Mouse (Mus musculus) layer of hippocampus, adult 11-12 months (tissue): Measurements from ENCODE around the gene Cd300ld2.
A peak's percentile ranks its signal among the peaks of the same experiment; 100 is the strongest.
"Not testable (repeated sequence)": the region's sequence is repeated elsewhere in the genome, so short reads cannot be mapped to it uniquely, and the experiment has no call there.

Experiments
- DNase-seq: peaks from one replicate; pipeline ENCODE4 v3.0.0; 2022; ENCODE audit warnings: low spot score

The Cd300ld2 gene

GRCm38 (mm10) chr11:115016093-115016492, at the start of gene Cd300ld2:
Cd300ld2 (minus strand) TSS chr11:115016193.
- not testable (repeated sequence) for DNase-seq

DNA sequence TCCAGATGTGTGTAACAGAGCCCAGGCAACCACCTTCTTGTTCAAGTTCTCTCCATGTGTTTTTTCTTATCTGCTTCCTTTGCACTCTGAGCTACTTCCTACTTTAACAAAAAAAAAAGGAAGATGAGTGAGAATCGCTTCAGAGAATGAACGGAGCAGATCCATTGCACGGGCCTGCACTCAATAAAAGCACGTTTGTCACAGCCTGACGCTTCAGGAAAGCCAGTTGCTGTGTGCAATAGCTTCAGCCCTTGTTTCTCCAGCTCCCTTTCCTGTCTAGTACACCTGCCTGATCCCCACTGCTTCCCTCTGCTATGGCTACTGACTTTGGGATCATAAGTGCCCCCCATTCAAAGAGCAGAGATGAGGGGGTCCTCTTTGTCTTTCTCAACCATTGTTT, 46.1 kb upstream of the Cd300ld2 start, which contains the start of gene Cd300e:
Gene Cd300e, minus strand, starts transcription at position 101 of the 400 bp plus-strand sequence.
- no peak for DNase-seq

DNA sequence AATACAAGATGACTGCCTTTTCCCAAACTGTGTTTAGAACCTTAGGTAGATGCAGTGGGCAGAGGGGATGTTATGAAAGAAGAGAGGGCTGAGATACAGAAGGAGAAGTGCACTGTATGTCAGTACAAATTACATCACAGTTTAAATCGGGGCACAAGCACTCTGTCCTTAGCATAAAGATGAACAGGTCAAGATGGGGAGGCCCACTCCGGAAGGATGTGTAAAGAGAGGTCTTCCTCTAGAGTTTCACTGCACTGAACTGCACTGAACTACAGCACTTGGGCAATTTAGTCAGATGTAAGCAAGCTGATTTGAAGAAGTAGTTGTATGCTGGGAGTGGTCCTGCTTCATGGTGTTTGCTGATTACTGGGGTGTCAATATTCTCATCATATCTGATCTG, 43.8 kb upstream of the Cd300ld2 start:
- no peak for DNase-seq

DNA sequence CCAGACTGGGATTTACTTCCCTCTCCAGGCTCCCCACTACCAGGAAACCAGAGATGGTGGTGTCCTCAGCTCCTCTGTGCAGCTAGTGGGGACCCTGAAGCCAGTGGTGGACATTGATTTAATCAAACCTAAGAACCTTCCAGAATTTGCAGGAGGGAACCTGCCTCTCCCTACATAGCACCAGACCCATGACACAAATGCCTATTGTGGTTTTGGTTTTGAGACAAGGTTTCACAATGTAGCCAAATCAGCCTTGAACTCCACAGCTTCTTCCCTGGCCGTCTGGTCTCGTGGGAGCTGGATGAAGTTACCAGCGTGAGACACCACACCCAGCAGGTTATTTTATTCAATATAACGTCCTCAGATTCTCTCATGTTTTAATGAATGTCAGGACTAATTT, 42.7 kb upstream of the Cd300ld2 start:
- no peak for DNase-seq

- no peak for DNase-seq
These were observed 38.5 kb upstream of the Cd300ld2 start for GRCm38 (mm10) chr11:115054537-115054936.

DNA sequence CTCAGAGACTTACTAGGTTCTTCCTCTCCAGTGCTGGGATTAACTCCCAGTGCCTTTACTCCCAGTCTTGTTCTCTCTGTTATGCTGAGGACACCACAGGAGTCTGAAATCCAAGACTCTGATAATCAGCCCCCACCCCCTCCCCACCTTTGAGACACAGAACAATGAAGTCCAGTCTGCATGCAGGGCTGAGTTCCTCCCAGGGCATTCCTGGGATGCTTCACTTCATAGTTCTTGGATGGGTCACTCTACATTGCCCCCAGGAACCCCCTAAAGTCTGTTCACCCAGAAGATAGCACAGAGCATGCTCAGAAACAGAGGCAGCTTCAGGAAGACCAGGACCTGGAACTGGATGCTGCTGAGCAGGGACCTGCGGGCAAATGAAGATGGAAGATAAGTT, 37.0 kb upstream of the Cd300ld2 start:
- DNase-seq = no peak

DNA sequence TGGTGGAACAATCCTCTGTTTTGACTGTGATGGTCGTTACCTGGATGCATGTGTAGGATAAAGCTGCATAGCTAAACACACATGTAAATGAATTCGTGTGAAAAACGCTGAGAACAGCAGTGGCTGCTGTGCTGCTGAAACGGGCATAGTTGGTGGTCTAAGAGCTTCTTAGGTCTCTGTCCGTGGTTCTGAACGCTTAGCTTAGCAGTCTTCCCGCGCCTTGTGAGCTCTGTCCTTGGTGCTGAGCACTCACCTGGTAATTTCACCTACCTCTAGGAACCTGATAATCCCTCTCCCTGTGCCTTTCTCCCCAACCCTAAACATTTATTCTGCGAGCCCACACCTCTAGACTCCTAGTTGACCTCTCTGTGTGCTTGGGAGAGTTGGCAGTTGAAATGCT, 36.2 kb upstream of the Cd300ld2 start:
- no peak for DNase-seq

DNA sequence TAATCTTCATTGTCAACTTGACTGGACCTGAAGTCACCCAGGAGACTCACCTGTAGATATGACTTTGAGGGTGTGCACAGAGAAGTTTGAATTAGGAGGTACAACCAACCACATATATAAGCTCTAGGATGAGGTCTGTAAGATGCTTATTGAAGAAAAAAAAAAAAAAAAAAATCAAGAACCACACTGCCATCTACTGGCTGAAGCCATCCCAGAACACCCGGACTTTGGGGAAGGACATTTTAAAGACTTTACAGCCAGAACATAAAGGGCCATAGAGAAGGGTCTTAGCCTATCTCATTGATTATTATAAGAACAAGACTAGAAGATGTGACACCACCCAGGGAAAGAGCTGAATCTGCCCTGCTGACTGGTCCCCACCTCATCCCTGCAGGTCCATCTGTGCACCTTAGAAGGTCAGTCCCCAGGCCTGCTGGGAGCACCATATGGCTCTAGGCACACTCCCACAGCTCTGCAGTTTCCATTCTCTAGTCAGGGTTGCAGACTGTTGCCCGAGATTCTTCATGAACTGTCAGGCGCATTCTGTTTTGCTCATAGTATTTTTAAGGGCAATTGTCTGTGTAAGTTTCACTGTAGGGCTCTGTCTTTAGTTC, 33.4 kb upstream of the Cd300ld2 start:
- no peak for DNase-seq

- no peak for DNase-seq
These were observed 32.3 kb upstream of the Cd300ld2 start, which contains the start of gene Cd300ld3 for GRCm38 (mm10) chr11:115048259-115048658. Cd300ld3 (minus strand) TSS chr11:115048409.

GRCm38 (mm10) chr11:115037669-115038068, 21.7 kb upstream of the Cd300ld2 start, which contains the start of gene Cd300ld5:
Cd300ld5 (minus strand) TSS chr11:115037769.
- not testable (repeated sequence) for DNase-seq

DNA sequence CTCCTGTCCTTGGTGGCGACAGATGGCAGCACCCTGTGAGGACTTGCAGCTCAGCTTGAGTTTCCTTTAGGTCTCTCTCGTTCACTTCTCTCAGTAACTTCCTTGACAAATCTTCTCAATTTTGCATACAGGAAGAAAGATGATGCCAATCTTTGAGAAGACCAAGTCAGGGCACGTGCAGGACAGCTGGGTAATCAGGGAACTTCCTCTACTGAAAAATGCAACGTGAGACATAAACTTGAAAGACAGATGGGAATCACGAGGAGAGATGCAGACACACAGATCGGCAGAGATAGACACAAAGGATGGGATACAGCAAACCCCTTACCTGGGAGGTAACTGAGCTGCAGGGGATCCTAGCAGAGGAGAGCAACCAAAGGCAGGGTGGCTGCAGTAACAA, 10.9 kb upstream of the Cd300ld2 start, which contains the start of gene Cd300ld4:
Gene Cd300ld4, minus strand, starts transcription at position 101 of the 400 bp plus-strand sequence.
- not testable (repeated sequence) for DNase-seq

- no peak for DNase-seq
These were observed 11.9 kb downstream of the Cd300ld2 start for GRCm38 (mm10) chr11:115004070-115004469.

GRCm38 (mm10) chr11:115001474-115002040, 14.4 kb downstream of the Cd300ld2 start, which contains the start of gene Cd300c2:
Cd300c2 (minus strand) TSS chr11:115001880.
- DNase-seq = no peak

DNA sequence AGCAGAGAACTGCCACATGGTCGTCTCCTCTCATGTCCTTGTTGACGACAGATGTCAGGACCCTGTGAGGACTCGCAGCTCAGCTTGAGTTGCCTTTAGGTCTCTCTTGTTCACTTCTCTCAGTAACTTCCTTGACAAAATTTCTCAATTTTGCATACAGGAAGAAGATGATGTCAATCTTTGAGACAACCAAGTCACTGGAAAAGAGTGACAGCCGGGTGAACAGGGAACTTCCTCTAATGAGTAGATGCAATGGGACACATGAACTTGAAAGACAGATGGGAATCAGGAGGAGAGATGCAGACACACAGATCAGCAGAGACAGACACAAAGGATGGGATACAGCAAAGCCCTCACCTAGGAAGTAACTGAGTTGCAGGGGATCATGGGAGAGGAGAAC, 26.2 kb downstream of the Cd300ld2 start, which contains the start of gene Cd300ld:
Gene Cd300ld, minus strand, starts transcription at position 130 of the 400 bp plus-strand sequence.
- DNase-seq = no peak

DNA sequence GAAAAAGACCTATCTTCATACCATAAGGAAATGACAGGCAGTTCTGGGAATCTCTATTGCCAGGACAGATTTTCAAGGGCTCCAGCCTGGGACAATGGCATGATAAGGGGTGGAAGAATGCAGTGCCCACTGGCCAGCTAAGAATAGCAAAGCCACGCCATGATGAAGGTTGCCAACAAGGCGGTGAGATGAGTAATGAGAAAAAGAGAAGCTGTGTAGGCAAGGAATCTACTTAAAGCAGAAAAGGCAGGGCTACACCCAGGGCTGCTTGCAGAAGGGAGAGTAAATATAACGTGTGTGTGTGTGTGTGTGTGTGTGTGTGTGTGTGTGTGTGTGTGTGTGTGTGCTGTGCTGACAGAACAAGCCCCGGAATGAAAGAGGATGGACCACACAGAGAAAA, 34.1 kb downstream of the Cd300ld2 start:
- DNase-seq = no peak

DNA sequence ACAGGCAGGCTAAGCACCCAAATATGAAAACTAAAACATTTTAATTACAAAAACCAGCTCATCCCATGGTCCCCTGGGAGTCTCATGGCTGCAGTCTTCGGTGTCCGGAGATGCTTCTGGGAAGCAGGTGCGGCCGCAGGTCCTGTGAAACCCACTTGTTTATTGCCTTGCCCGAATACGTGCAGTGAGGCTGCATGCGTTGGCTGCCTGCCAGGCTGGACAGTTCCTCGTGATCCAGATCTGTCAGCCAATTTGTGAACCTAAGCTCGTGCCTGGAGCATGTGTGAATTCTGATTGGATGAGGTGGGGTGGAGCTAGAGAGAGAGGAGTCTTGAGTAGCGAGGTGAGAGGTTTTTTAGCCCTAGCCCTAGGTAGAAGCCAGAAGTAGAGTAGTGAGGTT, 43.3 kb downstream of the Cd300ld2 start:
- DNase-seq = no peak

DNA sequence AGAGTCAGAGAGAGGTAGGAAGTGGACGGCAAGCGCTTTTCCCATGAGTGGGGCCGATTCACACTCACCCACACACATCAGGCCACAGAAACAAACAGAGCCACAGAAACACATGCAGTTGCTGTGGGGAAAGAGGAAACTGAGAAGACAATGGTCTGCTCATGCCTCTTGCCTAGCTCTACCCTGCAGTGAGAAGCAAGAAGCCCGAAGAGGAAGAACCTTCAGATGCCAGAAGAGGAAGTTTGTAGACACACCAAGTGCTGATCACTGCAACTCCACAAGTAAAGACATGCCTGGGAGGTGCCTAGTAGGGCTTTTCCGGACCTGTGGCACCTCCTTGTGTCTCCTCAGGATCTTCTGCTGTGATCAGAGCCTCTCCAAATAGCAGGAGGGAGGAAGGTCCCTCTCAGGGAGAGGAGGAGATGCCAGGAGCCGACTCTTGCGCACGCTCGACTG, 47.2 kb downstream of the Cd300ld2 start, which contains the start of gene Cd300c:
Gene Cd300c, minus strand, starts transcription at position 406 of the 456 bp plus-strand sequence.
- peak; percentile 11 for DNase-seq

- no peak for DNase-seq
These were observed 50.7 kb downstream of the Cd300ld2 start for GRCm38 (mm10) chr11:114965182-114965828.

DNA sequence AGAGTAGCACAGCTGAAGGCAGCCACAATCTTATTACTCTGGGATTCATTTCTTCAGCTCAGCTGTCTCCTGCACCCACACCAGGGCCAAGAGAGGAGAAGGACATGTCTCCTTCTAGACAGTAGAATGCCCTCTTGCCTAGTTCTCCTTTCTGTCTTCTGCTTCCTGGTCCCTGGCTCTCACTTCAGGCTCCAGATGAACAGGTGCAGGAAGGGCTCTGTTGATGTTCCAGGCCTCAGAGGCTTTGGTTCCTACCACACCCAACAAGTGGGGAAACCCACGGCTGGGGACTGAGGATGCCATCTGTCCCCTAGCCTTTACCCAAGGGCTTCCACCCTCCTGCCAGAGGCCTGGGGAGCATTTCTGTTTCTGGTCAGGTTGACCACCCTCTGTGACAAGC, 55.6 kb downstream of the Cd300ld2 start:
- no peak for DNase-seq
